Mouse (Mus musculus) MEL (cell line): ENCODE results near the gene Rcan1. TPM values are rescaled to one million over a fixed set of nuclear protein-coding genes. Genes with fewer than 3 reads are reported as not detected.

Experiments used
- DNase-seq: peaks from one replicate; pipeline ENCODE4 v3.0.0; 2011; ENCODE audit warnings: low read depth, low spot score
- H3K27ac ChIP-seq: 2 replicates; pipeline ENCODE4 v1.5.1; 2012; ENCODE audit warnings: low read depth, mild to moderate bottlenecking, control low read depth, low read length, moderate library complexity; ENCODE audit not compliant: control insufficient read depth
- H3K27me3 ChIP-seq, 2 experiments: fragments of 150-350 bp in 1 of 2; sonication (generic) in 1 of 2; 2 replicates each; pipeline ENCODE4 v1.6.1; 2012; ENCODE audit warnings: low read length in 2 of 2, mild to moderate bottlenecking in 2 of 2, improper control_type of control experiment in 1 of 2, moderate library complexity in 1 of 2; ENCODE audit not compliant: insufficient read depth in 2 of 2, control insufficient read depth in 1 of 2
- H3K36me3 ChIP-seq, 2 experiments: 2 replicates each; pipeline ENCODE4 v1.6.1; 2012 to 2014; ENCODE audit warnings: low read length in 2 of 2, improper control_type of control experiment in 1 of 2, inconsistent platforms in 1 of 2, mild to moderate bottlenecking in 1 of 2; ENCODE audit not compliant: insufficient read depth in 2 of 2, control insufficient read depth in 1 of 2
- H3K4me1 ChIP-seq, 2 experiments: fragments of 150-350 bp in 1 of 2; sonication (generic) in 1 of 2; 2 replicates each; pipeline ENCODE4 v1.6.1; 2012; ENCODE audit warnings: low read length in 2 of 2, improper control_type of control experiment in 1 of 2, mild to moderate bottlenecking in 1 of 2; ENCODE audit not compliant: insufficient read depth in 2 of 2, control insufficient read depth in 1 of 2
- H3K4me3 ChIP-seq, 2 experiments: fragments of 150-350 bp in 1 of 2; sonication (generic) in 1 of 2; 2 replicates each; pipeline ENCODE4 v1.5.1; 2012; ENCODE audit warnings: low read depth in 2 of 2, low read length in 2 of 2, mild to moderate bottlenecking in 2 of 2, moderate library complexity in 2 of 2, control low read depth in 1 of 2, improper control_type of control experiment in 1 of 2; ENCODE audit not compliant: control insufficient read depth in 1 of 2, insufficient read depth in 1 of 2
- H3K79me2 ChIP-seq: 2 replicates; pipeline ENCODE4 v1.6.1; 2012; ENCODE audit warnings: mild to moderate bottlenecking, low read length, moderate library complexity; ENCODE audit not compliant: control insufficient read depth, poor library complexity, insufficient read depth
- H3K9ac ChIP-seq: 2 replicates; pipeline ENCODE4 v1.6.1; 2012; ENCODE audit warnings: low read depth, mild to moderate bottlenecking, control low read depth, low read length, moderate library complexity; ENCODE audit not compliant: control insufficient read depth, poor library complexity, severe bottlenecking
- H3K9me3 ChIP-seq: fragments of 150-350 bp; sonication (generic); replicated peaks from 2 replicates; pipeline ENCODE4 v1.6.1; 2012; ENCODE audit warnings: mild to moderate bottlenecking, low read length, improper control_type of control experiment, moderate library complexity; ENCODE audit not compliant: insufficient read depth
- CTCF ChIP-seq, 3 experiments: IDR thresholded peaks in 2 of 3; conservative IDR thresholded peaks in 1 of 3; 2 replicates each; pipeline ENCODE4 v1.5.1; 2011 to 2012; ENCODE audit warnings: low read length in 3 of 3, low read depth in 2 of 3, mild to moderate bottlenecking in 2 of 3, improper control_type of control experiment in 1 of 3, inconsistent platforms in 1 of 3, mixed read lengths in 1 of 3, moderate library complexity in 1 of 3; ENCODE audit not compliant: control insufficient read depth in 1 of 3, insufficient read depth in 1 of 3, poor library complexity in 1 of 3, severe bottlenecking in 1 of 3
- EP300 ChIP-seq, 2 experiments: IDR thresholded peaks; 2 replicates each; pipeline ENCODE4 v1.6.1; 2011; ENCODE audit warnings: improper control_type of control experiment in 2 of 2, low read length in 2 of 2, low read depth in 1 of 2, mild to moderate bottlenecking in 1 of 2
- ETS1 ChIP-seq: IDR thresholded peaks from 2 replicates; pipeline ENCODE4 v1.6.1; 2012; ENCODE audit warnings: low read depth, mild to moderate bottlenecking, inconsistent platforms, low read length, improper control_type of control experiment, moderate library complexity
- KAT2A ChIP-seq: conservative IDR thresholded peaks from 2 replicates; pipeline ENCODE4 v1.6.1; 2012; ENCODE audit warnings: low read depth, low read length, improper control_type of control experiment, inconsistent platforms
- MAFK ChIP-seq: IDR thresholded peaks from 2 replicates; pipeline ENCODE4 v1.6.1; 2011; ENCODE audit warnings: low read depth, mild to moderate bottlenecking, low read length, improper control_type of control experiment, borderline replicate concordance
- MAZ ChIP-seq: IDR thresholded peaks from 2 replicates; pipeline ENCODE4 v1.6.1; 2012; ENCODE audit warnings: low read depth, mild to moderate bottlenecking, inconsistent platforms, low read length, improper control_type of control experiment
- MXI1 ChIP-seq: IDR thresholded peaks from 2 replicates; pipeline ENCODE4 v1.6.1; 2011; ENCODE audit warnings: mild to moderate bottlenecking, low read depth, low read length, improper control_type of control experiment
- MYC ChIP-seq: IDR thresholded peaks from 2 replicates; pipeline ENCODE4 v1.6.1; 2011; ENCODE audit warnings: low read depth, mild to moderate bottlenecking, low read length, improper control_type of control experiment, moderate library complexity
- POLR2A ChIP-seq, 2 experiments: IDR thresholded peaks; 2 replicates each; pipeline ENCODE4 v1.6.1; 2011 to 2012; ENCODE audit warnings: low read length in 2 of 2, mild to moderate bottlenecking in 2 of 2, control low read depth in 1 of 2, improper control_type of control experiment in 1 of 2, low read depth in 1 of 2, moderate library complexity in 1 of 2; ENCODE audit not compliant: control insufficient read depth in 1 of 2, insufficient read depth in 1 of 2, poor library complexity in 1 of 2
- POLR2AphosphoS2 ChIP-seq: IDR thresholded peaks from 2 replicates; pipeline ENCODE4 v1.6.1; 2011; ENCODE audit warnings: low read length, improper control_type of control experiment
- RAD21 ChIP-seq: IDR thresholded peaks from 2 replicates; pipeline ENCODE4 v1.6.1; 2011; ENCODE audit warnings: mild to moderate bottlenecking, low read depth, low read length, improper control_type of control experiment
- RCOR1 ChIP-seq: IDR thresholded peaks from 2 replicates; pipeline ENCODE4 v1.6.1; 2012; ENCODE audit warnings: low read depth, mild to moderate bottlenecking, inconsistent platforms, low read length, improper control_type of control experiment
- SIN3A ChIP-seq: IDR thresholded peaks from 2 replicates; pipeline ENCODE4 v1.6.1; 2012; ENCODE audit warnings: low read length, improper control_type of control experiment, inconsistent platforms
- SMC3 ChIP-seq: IDR thresholded peaks from 2 replicates; pipeline ENCODE4 v1.6.1; 2011; ENCODE audit warnings: low read depth, low read length, improper control_type of control experiment
- TBP ChIP-seq: IDR thresholded peaks from 2 replicates; pipeline ENCODE4 v1.8.0; 2011; ENCODE audit warnings: low read depth, low read length, improper control_type of control experiment
- TCF12 ChIP-seq: IDR thresholded peaks from 2 replicates; pipeline ENCODE4 v1.6.1; 2014; ENCODE audit warnings: low read depth, mild to moderate bottlenecking, inconsistent platforms, low read length, improper control_type of control experiment, moderate library complexity
- USF1 ChIP-seq: IDR thresholded peaks from 2 replicates; pipeline ENCODE4 v1.6.1; 2014; ENCODE audit warnings: low read depth, mild to moderate bottlenecking, inconsistent platforms, low read length, improper control_type of control experiment, moderate library complexity
- ZC3H11A ChIP-seq: IDR thresholded peaks from 2 replicates; pipeline ENCODE4 v1.6.1; 2012; ENCODE audit warnings: low read depth, mild to moderate bottlenecking, inconsistent platforms, low read length, improper control_type of control experiment
- ZMIZ1 ChIP-seq: IDR thresholded peaks from 2 replicates; pipeline ENCODE4 v1.6.1; 2012; ENCODE audit warnings: low read depth, mild to moderate bottlenecking, inconsistent platforms, low read length, improper control_type of control experiment, moderate library complexity
- polyA plus RNA-seq, 2 experiments: library from polyadenylated mRNA; stranded (reverse) in 1 of 2; unstranded in 1 of 2; fragments of >175 nt in 1 of 2; fragments of >200 nt in 1 of 2; gene quantifications; 2 replicates each; pipeline versions ENCODE4 v1.2.1 to v1.2.4; 2012; ENCODE audit warnings: low replicate concordance in 2 of 2, low read depth in 1 of 2; ENCODE audit not compliant: insufficient read length in 2 of 2, insufficient read depth in 1 of 2, missing spikeins in 1 of 2
- total RNA-seq: library from RNA; depleted of rRNA; stranded (reverse); fragments of 300-350 nt; gene quantifications from 2 replicates; pipeline ENCODE4 v1.2.3, GENCODE M21; 2012

The Rcan1 gene
- total and polyA plus RNA-seq, 3 experiments, result 9.5 to 14.6 TPM; not detected in 1

DNA sequence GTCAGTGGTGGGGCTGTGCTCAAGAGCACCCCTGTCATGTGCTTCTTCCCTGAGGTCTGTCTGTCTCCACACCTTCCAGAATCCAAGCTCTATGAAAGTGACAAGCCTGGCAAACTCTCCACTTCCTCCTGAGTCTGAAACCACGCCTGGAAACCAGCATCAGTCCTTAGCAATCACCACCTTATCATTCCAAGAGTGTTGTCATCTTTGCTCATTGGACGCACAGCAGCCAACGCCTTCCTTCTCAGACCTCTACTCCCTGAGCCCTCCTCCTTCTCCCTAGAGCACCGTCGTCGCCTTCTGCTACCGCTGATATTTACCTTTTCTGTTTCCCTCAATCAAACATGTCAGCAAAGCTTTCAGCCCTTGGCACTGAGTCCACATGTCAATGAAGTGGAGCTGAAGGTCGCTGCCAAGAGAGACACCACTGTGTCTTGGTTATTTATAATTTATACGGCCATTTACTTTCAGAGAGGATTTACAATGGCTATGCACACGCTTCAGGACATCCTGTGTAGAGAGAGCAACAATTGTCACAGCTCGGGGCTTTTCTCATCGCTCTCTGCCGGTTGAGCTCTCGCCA lies 6.2 kb downstream of the Rcan1 start (continued):
- TF ChIP-seq TBP (0 out of 2 replicates have a peak, but pooled peaks have one; percentile 27), EP300 (IDR thresholded peaks at IDR 0.05; ENCODE audit: low read depth in 1 of 2, low read length in 2 of 2) (peak; percentile 33 to 42; a peak in 2 of 4 replicates), ZC3H11A (no peak)
- TF ChIP-seq, all 39 proteins: peak for 14

DNA sequence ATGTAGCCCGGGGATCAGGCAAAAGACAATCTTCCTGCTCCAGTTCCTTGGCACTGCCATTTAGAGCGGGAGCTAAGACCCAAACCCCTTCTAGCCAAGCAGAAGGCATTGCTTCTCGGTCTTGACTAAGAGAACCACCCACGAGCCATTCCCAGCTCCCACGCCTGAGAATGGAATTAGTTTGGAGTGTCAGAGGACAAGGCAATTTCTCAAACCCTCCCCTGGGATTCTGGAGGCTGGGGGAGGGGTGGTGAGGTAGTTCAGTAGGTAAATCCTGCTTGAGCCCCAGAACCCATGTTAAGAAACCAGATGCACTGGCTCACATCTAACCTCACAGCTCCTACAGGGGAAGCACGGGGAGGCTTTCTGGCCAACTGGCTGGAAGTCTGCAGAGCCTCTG lies 9.3 kb downstream of the Rcan1 start:
- H3K27ac ChIP-seq, result no peak overlapping the region
- no peak overlapping the region for H3K9ac ChIP-seq
- DNase-seq, result no peak
- H3K4me3 ChIP-seq, result no peak overlapping the region
- H3K79me2 ChIP-seq, result no peaks in the 10 kb centered on the region; the same call in 1 of the 2 replicates
- no peaks in the 10 kb centered on the region for H3K9me3 ChIP-seq
- H3K36me3 ChIP-seq, result peaks cover 0 to 2% of the 10 kb centered on the region in 2 experiments; a peak in 2 of 4 replicates
- H3K4me1 ChIP-seq, result peaks cover 1 to 5% of the 10 kb centered on the region in 2 experiments
- no peaks in the 10 kb centered on the region for H3K27me3 ChIP-seq
- TF ChIP-seq KAT2A (no peak), TCF12 (no peak), POLR2AphosphoS2 (no peak), MAFK (no peak), MXI1 (no peak), MAZ (no peak), USF1 (no peak), ZC3H11A (no peak), POLR2A (IDR thresholded peaks at IDR 0.05; ENCODE audit: control insufficient read depth in 1 of 2, insufficient read depth in 1 of 2, low read depth in 1 of 2, low read length in 2 of 2, poor library complexity in 1 of 2) (no peak), SMC3 (no peak), ETS1 (no peak), ZMIZ1 (no peak), EP300 (IDR thresholded peaks at IDR 0.05; ENCODE audit: low read depth in 1 of 2, low read length in 2 of 2) (no peak), TBP (no peak)

DNA sequence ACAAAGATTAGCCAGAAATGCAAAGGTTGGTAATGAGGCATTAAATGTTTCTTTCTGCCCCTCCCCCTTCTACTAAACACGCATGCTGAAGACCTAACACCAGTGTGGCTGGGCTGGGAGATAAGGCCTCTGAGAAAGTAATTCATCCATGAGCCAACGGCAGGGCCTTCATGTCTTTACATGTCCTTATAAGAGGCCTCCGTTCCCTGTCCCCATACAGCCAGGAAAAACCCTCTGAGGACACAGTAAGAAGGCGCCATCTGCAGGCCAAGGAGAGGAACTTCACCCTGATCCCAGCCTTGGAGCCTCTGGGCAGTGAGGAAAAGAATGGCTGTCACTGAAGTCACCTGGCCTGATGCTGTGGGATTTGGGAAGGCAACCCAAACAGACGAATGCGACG lies 13.1 kb downstream of the Rcan1 start:
- no peak for TF ChIP-seq RCOR1
- peak; percentile 85 to 93 (median 90) for TF ChIP-seq CTCF (IDR thresholded peaks at IDR 0.05 in 2 of 3, conservative IDR thresholded peaks at IDR 0.05 in 1 of 3; ENCODE audit: control insufficient read depth in 1 of 3, insufficient read depth in 1 of 3, low read depth in 2 of 3, low read length in 3 of 3, poor library complexity in 1 of 3, severe bottlenecking in 1 of 3)
- TF ChIP-seq ZC3H11A, result peak; percentile 63
- no peak for TF ChIP-seq POLR2AphosphoS2
- peak; percentile 81 for TF ChIP-seq SMC3
- no peak for TF ChIP-seq MAZ
- no peak for TF ChIP-seq MYC
- no peak for TF ChIP-seq SIN3A
- TF ChIP-seq RAD21, result peak; percentile 89
- TF ChIP-seq MAFK, result no peak
- no peak for TF ChIP-seq KAT2A
- DNase-seq, result peak; percentile 73
- H3K9ac ChIP-seq, result no peak overlapping the region
- no peaks in the 10 kb centered on the region for H3K36me3 ChIP-seq
- H3K4me3 ChIP-seq, result no peak overlapping the region
- H3K9me3 ChIP-seq, result no peaks in the 10 kb centered on the region
- H3K4me1 ChIP-seq, result no peaks in the 10 kb centered on the region
- H3K27ac ChIP-seq, result no peak overlapping the region
- H3K79me2 ChIP-seq, result no peaks in the 10 kb centered on the region
- no peaks in the 10 kb centered on the region for H3K27me3 ChIP-seq
